Mouse (Mus musculus) lung, postnatal 0 days (tissue): ENCODE data around the gene Cntnap2.

Source experiments
- CTCF ChIP-seq: IDR thresholded peaks from 2 replicates; pipeline ENCODE4 v1.5.1; 2016; ENCODE audit warnings: antibody characterized with exemption, mild to moderate bottlenecking
- EP300 ChIP-seq: IDR thresholded peaks from 2 replicates; pipeline ENCODE4 v1.6.1; 2016; ENCODE audit warnings: antibody characterized with exemption, mild to moderate bottlenecking, control low read depth

DNA sequence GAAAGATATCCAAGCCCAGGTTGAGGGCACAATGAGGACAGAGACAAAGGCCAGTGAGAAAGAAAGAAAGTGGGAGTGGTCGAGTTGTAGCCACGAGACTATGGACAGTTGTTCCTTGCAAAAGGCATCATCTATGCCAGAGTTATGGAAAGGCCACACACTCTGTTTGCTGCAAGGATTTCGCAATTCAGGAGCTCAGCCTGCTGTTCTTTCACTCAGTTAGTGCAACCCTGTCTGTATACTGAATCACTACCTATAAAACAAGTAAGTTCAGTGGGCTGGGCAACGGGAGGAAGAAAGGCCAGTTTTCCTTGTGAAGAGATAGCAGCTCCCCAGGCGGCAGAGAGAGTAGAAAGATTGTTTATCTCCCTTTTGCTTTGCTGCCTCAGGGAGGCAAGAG, 1801.9 kb downstream of the Cntnap2 start:
- TF ChIP-seq CTCF (no peak), EP300 (no peak)
